Comparison of ENCODE assay signal across 14 mouse cellular contexts in the genomic region with DNA sequence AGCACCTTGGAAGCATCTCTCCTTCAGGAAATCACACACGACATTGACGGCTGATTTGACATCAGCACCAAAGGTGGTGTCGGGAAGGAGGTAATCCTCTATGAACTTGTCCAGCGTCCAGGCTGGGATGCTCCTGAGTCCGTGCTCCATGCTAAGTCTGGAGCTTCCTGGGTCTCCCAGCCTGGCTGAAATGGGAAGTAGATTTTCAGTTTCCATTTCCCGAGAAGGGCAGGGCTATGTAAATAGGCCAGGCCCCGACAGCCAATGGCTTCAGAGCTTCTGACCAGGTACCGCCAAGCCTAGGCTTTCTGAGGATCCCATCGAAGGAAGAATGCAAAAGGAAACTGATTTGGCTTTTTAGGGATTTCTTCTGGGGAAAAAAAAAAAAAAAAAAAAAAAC. TPM values are rescaled to one million over a fixed set of nuclear protein-coding genes. Genes with fewer than 3 reads are reported as not detected.
A peak's percentile ranks its signal among the peaks of the same experiment; 100 is the strongest.
DNase-seq lines count a peak whose midpoint lies in the region; ATAC-seq lines count a peak whose summit lies in the region.
"Not testable (repeated sequence)": the region's sequence is repeated elsewhere in the genome, so short reads cannot be mapped to it uniquely, and the experiment has no call there.
"Had no signal": no experiment of that assay in that cellular context is flagged by ENCODE, and none has a peak within 500 bp of the region (broad histone marks: within the 10 kb centered on the region; RNA-seq: fewer than 3 reads in every experiment).

Oas1g (minus strand) TSS at position 201 of the 400 bp plus-strand sequence.

- H3K9me3 ChIP-seq in ES-E14 (ENCODE audit: control insufficient read depth, insufficient read depth, low read depth, low read length); intestine, embryonic 16.5 days (ENCODE audit: control insufficient read depth, low read length); megakaryocyte, embryonic 14.5 days; stomach, embryonic 16.5 days (replicated peaks; ENCODE audit: control insufficient read depth, low read length): not testable (repeated sequence)

- DNase-seq in ES-E14 (ENCODE audit: low read depth, low spot score) = not testable (repeated sequence)
- DNase-seq in heart, adult 11 months = peak; percentile 84
- DNase-seq in lung, adult 18-20 months = peak; percentile 18 to 33

- H3K4me1 ChIP-seq in ES-E14 (ENCODE audit: control insufficient read depth in 2 of 2, insufficient read depth in 2 of 2, low read length in 2 of 2, poor library complexity in 1 of 2); brown adipose tissue, adult 24 weeks (ENCODE audit: control insufficient read depth, insufficient read depth, insufficient read length, low read length); intestine, embryonic 16.5 days (ENCODE audit: control insufficient read depth, insufficient read depth, low read length); megakaryocyte, embryonic 14.5 days; stomach, embryonic 16.5 days (ENCODE audit: control insufficient read depth, insufficient read depth, low read length): not testable (repeated sequence)

- peak within 1 kb of the TSS; percentile 71 for H3K27ac ChIP-seq in ES-E14 (ENCODE audit: insufficient read depth, low read depth, low read length, poor library complexity, severe bottlenecking)
- not testable (repeated sequence) for H3K27ac ChIP-seq in brown adipose tissue, adult 24 weeks (replicated peaks; ENCODE audit: low read depth, low read length); intestine, embryonic 16.5 days (ENCODE audit: low read length); stomach, embryonic 16.5 days (ENCODE audit: low read length)

- H3K36me3 ChIP-seq in ES-E14 (ENCODE audit: control insufficient read depth, insufficient read depth, low read length, poor library complexity, severe bottlenecking); intestine, embryonic 16.5 days (ENCODE audit: control insufficient read depth, insufficient read depth, low read length); megakaryocyte, embryonic 14.5 days (replicated peaks; ENCODE audit: low read length); stomach, embryonic 16.5 days (ENCODE audit: control insufficient read depth, insufficient read depth, low read length): not testable (repeated sequence)

- WGBS in intestine, embryonic 16.5 days = 15% methylated on average over 5 of the region's 9 CpGs
- 20% methylated on average over 5 of the region's 9 CpGs for WGBS in stomach, embryonic 16.5 days

- not testable (repeated sequence) for H3K27me3 ChIP-seq in intestine, embryonic 16.5 days (replicated peaks; ENCODE audit: control insufficient read depth, insufficient read depth, low read length); stomach, embryonic 16.5 days (ENCODE audit: control insufficient read depth, insufficient read depth, low read length)
- peaks cover 11% of the 10 kb centered on the region for H3K27me3 ChIP-seq in megakaryocyte, embryonic 14.5 days (replicated peaks)

- H3K9ac ChIP-seq in ES-E14 (ENCODE audit: insufficient read depth, low read depth, low read length, poor library complexity, severe bottlenecking) = peak within 1 kb of the TSS; percentile 30
- H3K9ac ChIP-seq in intestine, embryonic 16.5 days (ENCODE audit: low read depth, low read length); stomach, embryonic 16.5 days (ENCODE audit: low read length): not testable (repeated sequence)

- in situ Hi-C loops in ES-E14 (cut with MboI; ENCODE audit: low sequenced_read_pairs in 2 of 2, unreplicated experiment in 2 of 2) = not testable (repeated sequence)

- H3K4me2 ChIP-seq in intestine, embryonic 16.5 days (ENCODE audit: low read depth, low read length) = 0 out of 2 replicates have a peak within 1 kb of the TSS, but pooled peaks have one; percentile 16
- 0 out of 2 replicates have a peak within 1 kb of the TSS, but pooled peaks have one; percentile 12 for H3K4me2 ChIP-seq in stomach, embryonic 16.5 days (ENCODE audit: low read depth, low read length)

- peak; percentile 80 for ATAC-seq in intestine, embryonic 16.5 days
- not testable (repeated sequence) for ATAC-seq in stomach, embryonic 16.5 days (ENCODE audit: insufficient read depth, low FRiP score)

- peak within 1 kb of the TSS in 1 of 2 experiments; percentile 44; a peak in 2 of 4 replicates for H3K4me3 ChIP-seq in ES-E14 (ENCODE audit: insufficient read depth in 1 of 2, low read depth in 1 of 2, low read length in 2 of 2, poor library complexity in 1 of 2, severe bottlenecking in 1 of 2)
- H3K4me3 ChIP-seq in brown adipose tissue, adult 24 weeks (ENCODE audit: insufficient read depth, low read depth, low read length) = peak within 1 kb of the TSS; percentile 7; the same call in 1 of the 2 replicates
- H3K4me3 ChIP-seq in intestine, embryonic 16.5 days (ENCODE audit: low read length); stomach, embryonic 16.5 days (replicated peaks; ENCODE audit: low read length): not testable (repeated sequence)
- peak within 1 kb of the TSS; percentile 76 for H3K4me3 ChIP-seq in megakaryocyte, embryonic 14.5 days (replicated peaks)

RNA-seq across cellular contexts. Expression of gene Oas1g, which starts in this region (rescaled TPM):
- total RNA-seq in ES-E14 (2012; rRNA removed) = 9.1 and 9.6 TPM in 2 replicates
- polyA plus RNA-seq in brown adipose tissue, adult 24 weeks (2012; ENCODE audit: insufficient read depth, insufficient read length, missing spikeins) = 2.2 TPM in 1 of 2 replicates, not detected in the other
- 1.5 and 2.6 TPM in 2 replicates for polyA plus RNA-seq in intestine, embryonic 16.5 days (2015; fragmentation: Nextera tagmentation; extraction: Ambion mirVana)
- polyA plus RNA-seq in megakaryocyte, embryonic 14.5 days (2012; ENCODE audit: insufficient read depth, low replicate concordance) = 3.5 and 12.6 TPM in 2 replicates
- polyA plus RNA-seq in stomach, embryonic 16.5 days (2015; fragmentation: Nextera tagmentation; extraction: Ambion mirVana) = 1.0 and 1.1 TPM in 2 replicates
- total RNA-seq: gastrocnemius, adult 18-20 months; gastrocnemius, postnatal 25 days; heart, postnatal 10 days; left cerebral cortex, postnatal 10 days; MEL had no signal
- polyA plus RNA-seq: embryonic facial prominence, embryonic 11.5 days; forebrain, embryonic 10.5 days had no signal
